Mouse (Mus musculus): Measurements from ENCODE around the gene Depp1. TPM values are rescaled to one million over a fixed set of nuclear protein-coding genes. Genes with fewer than 3 reads are reported as not detected.

Gene Depp1
- polyA plus RNA-seq, 1 experiment, result not detected

- H3K27ac ChIP-seq (ENCODE audit: insufficient read depth, low read length), result no peak overlapping the region
- no peak for TF ChIP-seq POLR2A (IDR thresholded peaks at IDR 0.05; ENCODE audit: low read depth, low read length)
- TF ChIP-seq CTCF (IDR thresholded peaks at IDR 0.05; ENCODE audit: borderline replicate concordance, insufficient read depth, low read length), result peak; percentile 44
- no peaks in the 10 kb centered on the region for H3K4me1 ChIP-seq (ENCODE audit: control insufficient read depth, insufficient read depth, low read length)
- H3K4me3 ChIP-seq (ENCODE audit: insufficient read depth, low read length), result no peak overlapping the region
Observed at GRCm38 (mm10) chr6:116632129-116632528, 18.3 kb upstream of the Depp1 start.

- no peak for TF ChIP-seq POLR2A (IDR thresholded peaks at IDR 0.05; ENCODE audit: low read depth, low read length)
- no peak overlapping the region for H3K27ac ChIP-seq (ENCODE audit: insufficient read depth, low read length)
Observed at GRCm38 (mm10) chr6:116633741-116634695, 16.4 kb upstream of the Depp1 start.

GRCm38 (mm10) chr6:116635251-116636180 lies 14.9 kb upstream of the Depp1 start:
- no peak for TF ChIP-seq CTCF (IDR thresholded peaks at IDR 0.05; ENCODE audit: borderline replicate concordance, insufficient read depth, low read length)
- TF ChIP-seq POLR2A (IDR thresholded peaks at IDR 0.05; ENCODE audit: low read depth, low read length), result no peak
- Histone ChIP-seq H3K4me1 (ENCODE audit: control insufficient read depth, insufficient read depth, low read length) (no peaks in the 10 kb centered on the region), H3K4me3 (ENCODE audit: insufficient read depth, low read length) (no peak overlapping the region), H3K27ac (ENCODE audit: insufficient read depth, low read length) (no peak overlapping the region)

More at GRCm38 (mm10) chr6:116633741-116634695, 16.4 kb upstream of the Depp1 start:
- Histone ChIP-seq H3K4me1 (ENCODE audit: control insufficient read depth, insufficient read depth, low read length) (no peaks in the 10 kb centered on the region), H3K4me3 (ENCODE audit: insufficient read depth, low read length) (no peak overlapping the region)

GRCm38 (mm10) chr6:116636581-116637235 lies 13.7 kb upstream of the Depp1 start:
- Histone ChIP-seq H3K4me1 (ENCODE audit: control insufficient read depth, insufficient read depth, low read length) (no peaks in the 10 kb centered on the region), H3K27ac (ENCODE audit: insufficient read depth, low read length) (no peak overlapping the region), H3K4me3 (ENCODE audit: insufficient read depth, low read length) (no peak overlapping the region)
- no peak for TF ChIP-seq POLR2A (IDR thresholded peaks at IDR 0.05; ENCODE audit: low read depth, low read length)
- no peak for TF ChIP-seq CTCF (IDR thresholded peaks at IDR 0.05; ENCODE audit: borderline replicate concordance, insufficient read depth, low read length)

- no peak for TF ChIP-seq CTCF (IDR thresholded peaks at IDR 0.05; ENCODE audit: borderline replicate concordance, insufficient read depth, low read length)
- TF ChIP-seq POLR2A (IDR thresholded peaks at IDR 0.05; ENCODE audit: low read depth, low read length), result no peak
- Histone ChIP-seq H3K27ac (ENCODE audit: insufficient read depth, low read length) (no peak overlapping the region), H3K4me3 (ENCODE audit: insufficient read depth, low read length) (no peak overlapping the region), H3K4me1 (ENCODE audit: control insufficient read depth, insufficient read depth, low read length) (no peaks in the 10 kb centered on the region; the same call in 1 of the 2 replicates)
Observed at GRCm38 (mm10) chr6:116637496-116637895, 12.9 kb upstream of the Depp1 start.

- Histone ChIP-seq H3K4me1 (ENCODE audit: control insufficient read depth, insufficient read depth, low read length) (peaks cover 3% of the 10 kb centered on the region), H3K4me3 (ENCODE audit: insufficient read depth, low read length) (no peak overlapping the region), H3K27ac (ENCODE audit: insufficient read depth, low read length) (no peak overlapping the region)
- TF ChIP-seq POLR2A (IDR thresholded peaks at IDR 0.05; ENCODE audit: low read depth, low read length) (no peak), CTCF (IDR thresholded peaks at IDR 0.05; ENCODE audit: borderline replicate concordance, insufficient read depth, low read length) (no peak)
Observed at GRCm38 (mm10) chr6:116638871-116639270, 11.5 kb upstream of the Depp1 start.

- Histone ChIP-seq H3K4me3 (ENCODE audit: insufficient read depth, low read length) (no peak overlapping the region), H3K4me1 (ENCODE audit: control insufficient read depth, insufficient read depth, low read length) (peaks cover 3% of the 10 kb centered on the region), H3K27ac (ENCODE audit: insufficient read depth, low read length) (no peak overlapping the region)
- TF ChIP-seq POLR2A (IDR thresholded peaks at IDR 0.05; ENCODE audit: low read depth, low read length), result no peak
- TF ChIP-seq CTCF (IDR thresholded peaks at IDR 0.05; ENCODE audit: borderline replicate concordance, insufficient read depth, low read length), result no peak
Observed at GRCm38 (mm10) chr6:116639663-116640062, 10.7 kb upstream of the Depp1 start.

- peaks cover 3% of the 10 kb centered on the region for H3K4me1 ChIP-seq (ENCODE audit: control insufficient read depth, insufficient read depth, low read length)
- TF ChIP-seq POLR2A (IDR thresholded peaks at IDR 0.05; ENCODE audit: low read depth, low read length) (no peak), CTCF (IDR thresholded peaks at IDR 0.05; ENCODE audit: borderline replicate concordance, insufficient read depth, low read length) (no peak)
- no peak overlapping the region for H3K27ac ChIP-seq (ENCODE audit: insufficient read depth, low read length)
- no peak overlapping the region for H3K4me3 ChIP-seq (ENCODE audit: insufficient read depth, low read length)
Observed at GRCm38 (mm10) chr6:116642942-116643341, 7.5 kb upstream of the Depp1 start.

GRCm38 (mm10) chr6:116643881-116644280 lies 6.5 kb upstream of the Depp1 start:
- H3K4me1 ChIP-seq (ENCODE audit: control insufficient read depth, insufficient read depth, low read length), result peaks cover 3% of the 10 kb centered on the region
- H3K4me3 ChIP-seq (ENCODE audit: insufficient read depth, low read length), result no peak overlapping the region
- H3K27ac ChIP-seq (ENCODE audit: insufficient read depth, low read length), result no peak overlapping the region
- TF ChIP-seq POLR2A (IDR thresholded peaks at IDR 0.05; ENCODE audit: low read depth, low read length), result no peak
- TF ChIP-seq CTCF (IDR thresholded peaks at IDR 0.05; ENCODE audit: borderline replicate concordance, insufficient read depth, low read length), result no peak

Data from embryonic fibroblast, embryonic 13.5 days (primary cell).